Comparison of ENCODE assay signal across 14 mouse cellular contexts in genomic region chr9:95221310-95221709, GRCm38 (mm10).
"Had no signal": no experiment of that assay in that cellular context is flagged by ENCODE, and none has a peak within 500 bp of the region (broad histone marks: within the 10 kb centered on the region; RNA-seq: fewer than 3 reads in every experiment).

No protein-coding gene starts in this region.

- H3K36me3 ChIP-seq: limb, embryonic 15.5 days; liver, embryonic 12.5 days; midbrain, embryonic 10.5 days; neural tube, embryonic 15.5 days had no signal

- H3K27ac ChIP-seq: limb, embryonic 15.5 days; liver, embryonic 12.5 days; midbrain, embryonic 10.5 days; neural tube, embryonic 15.5 days had no signal

- ATAC-seq: hindbrain, embryonic 16.5 days; inflammation-experienced regulatory T-cells, adult 6 months; intestine, postnatal 0 days; liver, embryonic 12.5 days had no signal

- H3K9ac ChIP-seq: limb, embryonic 15.5 days; liver, embryonic 12.5 days; neural tube, embryonic 15.5 days had no signal

- H3K27me3 ChIP-seq: limb, embryonic 15.5 days; liver, embryonic 12.5 days; neural tube, embryonic 15.5 days had no signal

- H3K4me1 ChIP-seq: limb, embryonic 15.5 days; liver, embryonic 12.5 days; midbrain, embryonic 10.5 days; neural tube, embryonic 15.5 days had no signal

- H3K4me3 ChIP-seq: limb, embryonic 15.5 days; liver, embryonic 12.5 days; midbrain, embryonic 10.5 days; myocyte; neural tube, embryonic 15.5 days had no signal

- H3K4me2 ChIP-seq: limb, embryonic 15.5 days; liver, embryonic 12.5 days; neural tube, embryonic 15.5 days had no signal

- H3K9me3 ChIP-seq: limb, embryonic 15.5 days; liver, embryonic 12.5 days; midbrain, embryonic 10.5 days; neural tube, embryonic 15.5 days had no signal

- DNase-seq: layer of hippocampus, adult 9-11 months; layer of hippocampus, postnatal 36 days; midbrain, embryonic 14.5 days; right cerebral cortex, adult 18-20 months; right cerebral cortex, postnatal 25 days; thymus, postnatal 4 days had no signal
